Mouse (Mus musculus): ENCODE measurements around the gene Sel1l3. TPM values are rescaled to one million over a fixed set of nuclear protein-coding genes. Genes with fewer than 3 reads are reported as not detected.

The Sel1l3 gene
- polyA plus RNA-seq, 1 experiment from 2014 or later: 2.7 TPM

- 89% methylated on average over 8 of the region's 8 CpGs for WGBS
- ATAC-seq (ENCODE audit: low FRiP score): no peak
- no peaks in the 10 kb centered on the region for H3K36me3 ChIP-seq (ENCODE audit: control insufficient read depth, insufficient read depth, low read length)
- peaks cover 3% of the 10 kb centered on the region; the same call in 1 of the 2 replicates for H3K4me1 ChIP-seq (replicated peaks; ENCODE audit: control insufficient read depth, insufficient read depth, low read length)
- DNase-seq (ENCODE audit: low spot score): no peak
- H3K9me3 ChIP-seq (ENCODE audit: control insufficient read depth, low read length): no peaks in the 10 kb centered on the region
- no peaks in the 10 kb centered on the region for H3K27me3 ChIP-seq (ENCODE audit: control insufficient read depth, insufficient read depth, low read length)
- no peak overlapping the region for H3K27ac ChIP-seq (ENCODE audit: low read depth, low read length)
- H3K9ac ChIP-seq (ENCODE audit: low read depth, low read length): no peak overlapping the region
- H3K4me2 ChIP-seq (replicated peaks; ENCODE audit: low read depth, low read length): no peak overlapping the region
- no peak overlapping the region for H3K4me3 ChIP-seq (ENCODE audit: low read depth, low read length)
These were observed 75.7 kb downstream of the Sel1l3 start for GRCm38 (mm10) chr5:53138025-53138424.

GRCm38 (mm10) chr5:53135984-53136383 is 77.7 kb downstream of the Sel1l3 start:
- ATAC-seq (ENCODE audit: low FRiP score) (no peak), DNase-seq (ENCODE audit: low spot score) (no peak)
- peaks cover 3% of the 10 kb centered on the region; the same call in 1 of the 2 replicates for H3K4me1 ChIP-seq (replicated peaks; ENCODE audit: control insufficient read depth, insufficient read depth, low read length)
- no peaks in the 10 kb centered on the region for H3K9me3 ChIP-seq (ENCODE audit: control insufficient read depth, low read length)
- no peak overlapping the region for H3K4me2 ChIP-seq (replicated peaks; ENCODE audit: low read depth, low read length)
- H3K9ac ChIP-seq (ENCODE audit: low read depth, low read length): no peak overlapping the region
- H3K27ac ChIP-seq (ENCODE audit: low read depth, low read length): no peak overlapping the region
- no peaks in the 10 kb centered on the region for H3K27me3 ChIP-seq (ENCODE audit: control insufficient read depth, insufficient read depth, low read length)
- 87% methylated on average over 8 of the region's 8 CpGs for WGBS
- no peak overlapping the region for H3K4me3 ChIP-seq (ENCODE audit: low read depth, low read length)
- no peaks in the 10 kb centered on the region for H3K36me3 ChIP-seq (ENCODE audit: control insufficient read depth, insufficient read depth, low read length)

- H3K9ac ChIP-seq (ENCODE audit: low read depth, low read length): no peak overlapping the region
- H3K27ac ChIP-seq (ENCODE audit: low read depth, low read length): no peak overlapping the region
- no peaks in the 10 kb centered on the region for H3K36me3 ChIP-seq (ENCODE audit: control insufficient read depth, insufficient read depth, low read length)
- no peak for DNase-seq (ENCODE audit: low spot score)
- H3K4me3 ChIP-seq (ENCODE audit: low read depth, low read length): no peak overlapping the region
- H3K27me3 ChIP-seq (ENCODE audit: control insufficient read depth, insufficient read depth, low read length): no peaks in the 10 kb centered on the region
- WGBS: 90% methylated on average over 2 of the region's 2 CpGs
- ATAC-seq (ENCODE audit: low FRiP score): no peak
- H3K9me3 ChIP-seq (ENCODE audit: control insufficient read depth, low read length): no peaks in the 10 kb centered on the region
- H3K4me2 ChIP-seq (replicated peaks; ENCODE audit: low read depth, low read length): no peak overlapping the region
- H3K4me1 ChIP-seq (replicated peaks; ENCODE audit: control insufficient read depth, insufficient read depth, low read length): peaks cover 2% of the 10 kb centered on the region; the same call in 1 of the 2 replicates
These were observed 79.7 kb downstream of the Sel1l3 start for GRCm38 (mm10) chr5:53134003-53134402.

- Histone ChIP-seq H3K9me3 (ENCODE audit: control insufficient read depth, low read length) (no peaks in the 10 kb centered on the region), H3K4me3 (ENCODE audit: low read depth, low read length) (no peak overlapping the region), H3K27me3 (ENCODE audit: control insufficient read depth, insufficient read depth, low read length) (no peaks in the 10 kb centered on the region), H3K36me3 (ENCODE audit: control insufficient read depth, insufficient read depth, low read length) (no peaks in the 10 kb centered on the region), H3K4me2 (replicated peaks; ENCODE audit: low read depth, low read length) (no peak overlapping the region), H3K9ac (ENCODE audit: low read depth, low read length) (no peak overlapping the region), H3K4me1 (replicated peaks; ENCODE audit: control insufficient read depth, insufficient read depth, low read length) (no peaks in the 10 kb centered on the region), H3K27ac (ENCODE audit: low read depth, low read length) (no peak overlapping the region)
- whole genome bisulfite sequencing: 78% methylated on average over 4 of the region's 4 CpGs
- DNase-seq (ENCODE audit: low spot score) (no peak), ATAC-seq (ENCODE audit: low FRiP score) (no peak)
These were observed 89.0 kb downstream of the Sel1l3 start for GRCm38 (mm10) chr5:53124701-53125100.

- Histone ChIP-seq H3K4me1 (replicated peaks; ENCODE audit: control insufficient read depth, insufficient read depth, low read length) (no peaks in the 10 kb centered on the region), H3K27ac (ENCODE audit: low read depth, low read length) (no peak overlapping the region), H3K36me3 (ENCODE audit: control insufficient read depth, insufficient read depth, low read length) (no peaks in the 10 kb centered on the region), H3K9ac (ENCODE audit: low read depth, low read length) (no peak overlapping the region), H3K9me3 (ENCODE audit: control insufficient read depth, low read length) (no peaks in the 10 kb centered on the region), H3K4me3 (ENCODE audit: low read depth, low read length) (no peak overlapping the region), H3K4me2 (replicated peaks; ENCODE audit: low read depth, low read length) (no peak overlapping the region), H3K27me3 (ENCODE audit: control insufficient read depth, insufficient read depth, low read length) (no peaks in the 10 kb centered on the region)
- ATAC-seq (ENCODE audit: low FRiP score) (peak; percentile 66; the same call in 1 of the 2 replicates), DNase-seq (ENCODE audit: low spot score) (peak; percentile 47)
- WGBS: 40% methylated on average over 10 of the region's 10 CpGs
These were observed 90.0 kb downstream of the Sel1l3 start for GRCm38 (mm10) chr5:53123525-53124286.

- Histone ChIP-seq H3K27me3 (ENCODE audit: control insufficient read depth, insufficient read depth, low read length) (no peaks in the 10 kb centered on the region), H3K9ac (ENCODE audit: low read depth, low read length) (no peak overlapping the region), H3K4me2 (replicated peaks; ENCODE audit: low read depth, low read length) (no peak overlapping the region), H3K4me3 (ENCODE audit: low read depth, low read length) (no peak overlapping the region), H3K36me3 (ENCODE audit: control insufficient read depth, insufficient read depth, low read length) (no peaks in the 10 kb centered on the region), H3K27ac (ENCODE audit: low read depth, low read length) (no peak overlapping the region), H3K9me3 (ENCODE audit: control insufficient read depth, low read length) (no peaks in the 10 kb centered on the region), H3K4me1 (replicated peaks; ENCODE audit: control insufficient read depth, insufficient read depth, low read length) (no peaks in the 10 kb centered on the region)
- ATAC-seq (ENCODE audit: low FRiP score) (no peak), DNase-seq (ENCODE audit: low spot score) (no peak)
- WGBS: 63% methylated on average over 3 of the region's 3 CpGs
These were observed 94.0 kb downstream of the Sel1l3 start for GRCm38 (mm10) chr5:53119689-53120088.

- H3K27ac ChIP-seq (ENCODE audit: low read depth, low read length): no peak overlapping the region
- H3K9me3 ChIP-seq (ENCODE audit: control insufficient read depth, low read length): no peaks in the 10 kb centered on the region
- no peak overlapping the region for H3K9ac ChIP-seq (ENCODE audit: low read depth, low read length)
- 92% methylated on average over 8 of the region's 8 CpGs for WGBS
- no peaks in the 10 kb centered on the region for H3K36me3 ChIP-seq (ENCODE audit: control insufficient read depth, insufficient read depth, low read length)
- no peak overlapping the region for H3K4me2 ChIP-seq (replicated peaks; ENCODE audit: low read depth, low read length)
- H3K4me1 ChIP-seq (replicated peaks; ENCODE audit: control insufficient read depth, insufficient read depth, low read length): no peaks in the 10 kb centered on the region
- ATAC-seq (ENCODE audit: low FRiP score) (no peak), DNase-seq (ENCODE audit: low spot score) (no peak)
- H3K4me3 ChIP-seq (ENCODE audit: low read depth, low read length): no peak overlapping the region
- H3K27me3 ChIP-seq (ENCODE audit: control insufficient read depth, insufficient read depth, low read length): no peaks in the 10 kb centered on the region
These were observed 95.5 kb downstream of the Sel1l3 start for GRCm38 (mm10) chr5:53118212-53118611.

- no peaks in the 10 kb centered on the region for H3K4me1 ChIP-seq (replicated peaks; ENCODE audit: control insufficient read depth, insufficient read depth, low read length)
- H3K36me3 ChIP-seq (ENCODE audit: control insufficient read depth, insufficient read depth, low read length): no peaks in the 10 kb centered on the region
- H3K4me2 ChIP-seq (replicated peaks; ENCODE audit: low read depth, low read length): no peak overlapping the region
- ATAC-seq (ENCODE audit: low FRiP score) (peak; percentile 75), DNase-seq (ENCODE audit: low spot score) (peak; percentile 18)
- 72% methylated on average over 12 of the region's 12 CpGs for WGBS
- H3K9me3 ChIP-seq (ENCODE audit: control insufficient read depth, low read length): no peaks in the 10 kb centered on the region
- no peak overlapping the region for H3K9ac ChIP-seq (ENCODE audit: low read depth, low read length)
- no peaks in the 10 kb centered on the region for H3K27me3 ChIP-seq (ENCODE audit: control insufficient read depth, insufficient read depth, low read length)
- no peak overlapping the region for H3K4me3 ChIP-seq (ENCODE audit: low read depth, low read length)
- H3K27ac ChIP-seq (ENCODE audit: low read depth, low read length): no peak overlapping the region
These were observed 99.0 kb downstream of the Sel1l3 start for GRCm38 (mm10) chr5:53114616-53115267.

- Histone ChIP-seq H3K4me1 (replicated peaks; ENCODE audit: control insufficient read depth, insufficient read depth, low read length) (no peaks in the 10 kb centered on the region), H3K9ac (ENCODE audit: low read depth, low read length) (no peak overlapping the region), H3K4me2 (replicated peaks; ENCODE audit: low read depth, low read length) (no peak overlapping the region), H3K27me3 (ENCODE audit: control insufficient read depth, insufficient read depth, low read length) (no peaks in the 10 kb centered on the region), H3K27ac (ENCODE audit: low read depth, low read length) (no peak overlapping the region), H3K36me3 (ENCODE audit: control insufficient read depth, insufficient read depth, low read length) (no peaks in the 10 kb centered on the region), H3K9me3 (ENCODE audit: control insufficient read depth, low read length) (no peaks in the 10 kb centered on the region), H3K4me3 (ENCODE audit: low read depth, low read length) (no peak overlapping the region)
- no peak for DNase-seq (ENCODE audit: low spot score)
- 95% methylated on average over 5 of the region's 5 CpGs for WGBS
- no peak for ATAC-seq (ENCODE audit: low FRiP score)
These were observed 100.8 kb downstream of the Sel1l3 start for GRCm38 (mm10) chr5:53112942-53113341.
